Mouse (Mus musculus) forebrain, embryonic 12.5 days (tissue): ENCODE measurements at regions not wholly inside any gene's neighbourhood (a gene's known extent, or its start where the extent isn't known, plus 50 kb on each side); places are given as distances from the start of the nearest gene placed in this dataset.

Source experiments
- ATAC-seq: fragments of 200-750 bp; cut with Nextera tagmentation; 2 replicates; pipeline ENCODE4 v1.8.0; 2017; ENCODE audit warnings: moderate TSS enrichment; ENCODE audit not compliant: low FRiP score
- H3K27ac ChIP-seq: fragments of 300-500 bp; sonication (generic); 2 replicates; pipeline ENCODE4 v1.5.1; 2016; ENCODE audit warnings: mild to moderate bottlenecking
- H3K27me3 ChIP-seq: fragments of 300-500 bp; sonication (generic); 2 replicates; pipeline ENCODE4 v1.6.1; 2016; ENCODE audit warnings: mild to moderate bottlenecking
- H3K36me3 ChIP-seq: fragments of 300-500 bp; sonication (generic); replicated peaks from 2 replicates; pipeline ENCODE4 v1.6.1; 2016; ENCODE audit warnings: mild to moderate bottlenecking
- H3K4me1 ChIP-seq: fragments of 300-500 bp; sonication (generic); 2 replicates; pipeline ENCODE4 v1.6.1; 2016
- H3K4me2 ChIP-seq: fragments of 300-500 bp; sonication (generic); 2 replicates; pipeline ENCODE4 v1.6.1; 2016; ENCODE audit warnings: mild to moderate bottlenecking, moderate library complexity
- H3K4me3 ChIP-seq: fragments of 300-500 bp; sonication (generic); replicated peaks from 2 replicates; pipeline ENCODE4 v1.5.1; 2016; ENCODE audit warnings: mild to moderate bottlenecking
- H3K9ac ChIP-seq: fragments of 300-500 bp; sonication (generic); 2 replicates; pipeline ENCODE4 v1.6.1; 2016; ENCODE audit warnings: mild to moderate bottlenecking
- H3K9me3 ChIP-seq: fragments of 300-500 bp; sonication (generic); 2 replicates; pipeline ENCODE4 v1.6.1; 2016
- WGBS: fragments of 180-500 bp; shearing (Covaris S2); methylation state at CpG from one replicate; pipeline ENCODE4 v1.1.7; 2016; 5-methylcytosine and 5-hydroxymethylcytosine counted together

DNA sequence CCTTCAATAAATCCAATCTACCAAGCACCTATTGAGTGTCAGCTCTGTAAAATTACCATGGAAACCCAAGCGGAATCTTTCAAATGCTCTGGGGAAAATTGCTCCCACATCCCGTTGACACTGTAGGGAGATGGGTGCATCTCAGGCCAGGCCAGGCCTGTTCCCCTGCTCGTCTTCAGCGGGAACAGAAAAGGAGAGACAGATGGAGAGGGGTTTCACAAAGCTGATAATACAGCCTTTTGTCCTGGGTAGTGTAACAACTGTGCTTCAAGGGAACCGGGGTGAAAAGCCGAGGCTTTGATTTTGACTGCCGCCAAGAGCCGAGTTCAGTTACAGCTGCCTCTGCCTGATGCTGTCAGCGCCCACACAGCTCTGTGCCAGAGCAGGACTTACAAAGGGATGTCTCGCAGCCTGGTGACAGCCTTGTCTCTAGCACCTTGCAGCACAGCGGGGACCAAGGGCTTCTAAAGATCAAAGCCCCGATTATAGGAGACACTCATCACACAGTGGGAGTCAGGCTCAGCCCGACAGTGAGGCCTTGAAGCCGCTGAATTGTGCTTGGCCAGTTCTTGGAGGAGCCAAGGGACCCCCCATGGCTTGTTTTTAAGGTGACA is 122.6 kb upstream of the Fstl4 start:
- WGBS: 4% methylated on average over 14 of the region's 14 CpGs
- Histone ChIP-seq H3K4me2 (no peak overlapping the region), H3K9me3 (no peaks in the 10 kb centered on the region), H3K27me3 (peaks cover 4% of the 10 kb centered on the region; the same call in 1 of the 2 replicates), H3K36me3 (no peaks in the 10 kb centered on the region), H3K4me3 (no peak overlapping the region), H3K9ac (no peak overlapping the region), H3K27ac (no peak overlapping the region), H3K4me1 (peaks cover 24% of the 10 kb centered on the region)
- peak; percentile 39; the same call in 1 of the 2 replicates for ATAC-seq

DNA sequence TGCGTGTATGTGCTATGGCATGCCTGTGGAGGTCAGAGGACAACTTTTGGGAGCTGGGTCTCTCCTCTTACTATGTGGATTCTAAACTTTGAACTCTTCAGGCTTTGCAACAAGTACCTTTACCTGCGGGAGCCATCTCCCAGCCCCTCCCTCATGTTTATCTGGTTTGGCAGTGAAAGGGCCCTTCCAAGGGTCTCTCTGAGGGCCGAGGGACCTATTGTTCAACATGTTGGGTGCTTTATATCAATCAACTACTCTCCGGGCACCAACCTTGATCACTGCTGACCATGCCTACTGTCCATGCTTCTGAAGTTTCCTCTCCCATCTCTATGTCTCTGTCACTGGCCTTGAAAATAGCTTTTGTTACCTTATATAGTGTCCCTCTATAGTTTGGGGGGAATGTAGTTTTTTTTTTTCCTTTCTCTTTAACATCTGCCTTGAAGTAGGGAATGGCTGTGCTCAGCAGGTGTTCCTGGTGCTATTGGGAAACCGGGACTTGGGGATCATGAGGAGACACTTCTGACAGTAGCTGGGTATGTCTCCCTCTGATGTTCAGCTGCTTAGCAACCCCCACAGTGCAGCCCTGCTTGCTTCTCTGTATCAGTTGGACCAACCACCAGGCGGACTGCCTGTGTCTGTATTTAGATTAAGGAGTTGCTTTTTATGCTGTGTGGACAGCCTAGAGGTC is 120.2 kb upstream of the Fstl4 start:
- Histone ChIP-seq H3K27me3 (peaks cover 8% of the 10 kb centered on the region; the same call in 1 of the 2 replicates), H3K9me3 (no peaks in the 10 kb centered on the region), H3K4me2 (no peak overlapping the region), H3K9ac (no peak overlapping the region), H3K27ac (no peak overlapping the region), H3K36me3 (no peaks in the 10 kb centered on the region), H3K4me1 (peaks cover 32% of the 10 kb centered on the region), H3K4me3 (no peak overlapping the region)
- no peak for ATAC-seq
- WGBS: 28% methylated on average over 6 of the region's 6 CpGs

GRCm38 (mm10) chr11:52648176-52648839 is 116.1 kb upstream of the Fstl4 start:
- ATAC-seq: no peak

GRCm38 (mm10) chr11:52648849-52649400 is 115.5 kb upstream of the Fstl4 start:
- Histone ChIP-seq H3K9me3 (no peaks in the 10 kb centered on the region), H3K4me2 (no peak overlapping the region), H3K9ac (no peak overlapping the region), H3K4me3 (no peak overlapping the region), H3K4me1 (peaks cover 17% of the 10 kb centered on the region), H3K36me3 (no peaks in the 10 kb centered on the region), H3K27me3 (0 out of 2 replicates have a peak, but pooled peaks cover 4% of the 10 kb centered on the region), H3K27ac (no peak overlapping the region)
- 80% methylated on average over 8 of the region's 8 CpGs for WGBS
- ATAC-seq: no peak

More at GRCm38 (mm10) chr11:52648176-52648839, 116.1 kb upstream of the Fstl4 start:
- H3K4me2 ChIP-seq: no peak overlapping the region
- H3K9me3 ChIP-seq: no peaks in the 10 kb centered on the region
- H3K4me1 ChIP-seq: peaks cover 20% of the 10 kb centered on the region
- H3K27me3 ChIP-seq: 0 out of 2 replicates have a peak, but pooled peaks cover 4% of the 10 kb centered on the region
- 44% methylated on average over 15 of the region's 15 CpGs for WGBS
- H3K9ac ChIP-seq: no peak overlapping the region
- no peak overlapping the region for H3K4me3 ChIP-seq
- no peak overlapping the region for H3K27ac ChIP-seq
- H3K36me3 ChIP-seq: no peaks in the 10 kb centered on the region

- H3K27ac ChIP-seq: no peak overlapping the region
- H3K4me1 ChIP-seq: no peaks in the 10 kb centered on the region
- H3K9ac ChIP-seq: no peak overlapping the region
- H3K9me3 ChIP-seq: no peaks in the 10 kb centered on the region
- ATAC-seq: no peak
- H3K4me2 ChIP-seq: no peak overlapping the region
- WGBS: 74% methylated on average over 7 of the region's 7 CpGs
- no peaks in the 10 kb centered on the region for H3K36me3 ChIP-seq
- H3K27me3 ChIP-seq: no peaks in the 10 kb centered on the region
- no peak overlapping the region for H3K4me3 ChIP-seq
Observed at GRCm38 (mm10) chr11:52654640-52655039, 109.8 kb upstream of the Fstl4 start.

DNA sequence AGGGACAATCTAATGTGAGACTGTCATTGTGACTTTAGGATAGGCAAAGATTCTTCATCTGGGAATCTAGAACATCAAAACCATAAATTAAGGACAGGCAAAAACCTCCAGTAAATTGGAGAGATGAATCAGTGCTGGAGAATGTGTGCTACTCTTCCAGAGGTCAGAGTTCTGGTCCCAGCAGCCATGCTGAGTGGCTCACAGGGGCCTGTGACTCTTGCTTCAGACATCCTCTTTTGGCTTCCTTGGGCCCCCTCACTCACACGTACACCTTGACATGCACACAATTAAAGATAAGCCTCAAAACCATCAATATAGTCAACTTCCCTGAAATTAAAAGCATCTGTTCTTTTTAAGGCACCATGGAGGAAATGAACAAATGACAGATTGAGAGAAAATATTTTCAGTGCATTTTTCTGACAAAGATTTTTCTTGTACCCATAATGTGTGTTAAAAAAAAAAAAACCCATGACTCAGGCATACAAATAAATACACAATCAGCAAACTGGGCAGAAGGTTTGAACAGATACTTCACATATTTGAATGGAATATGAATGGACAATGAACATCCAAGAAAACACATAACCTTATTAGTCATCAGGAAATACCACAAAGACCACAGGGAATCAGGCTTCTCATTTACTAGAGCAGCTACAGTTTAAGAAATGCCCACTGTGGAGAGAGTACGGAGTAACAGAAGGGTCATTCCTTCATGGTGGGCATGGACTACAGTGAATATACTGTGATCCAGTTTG is 108.5 kb upstream of the Fstl4 start:
- Histone ChIP-seq H3K4me1 (peaks cover 2% of the 10 kb centered on the region; the same call in 1 of the 2 replicates), H3K27me3 (no peaks in the 10 kb centered on the region), H3K9ac (no peak overlapping the region), H3K9me3 (no peaks in the 10 kb centered on the region), H3K36me3 (no peaks in the 10 kb centered on the region), H3K27ac (no peak overlapping the region), H3K4me2 (no peak overlapping the region), H3K4me3 (no peak overlapping the region)
- WGBS: 73% methylated on average over 2 of the region's 2 CpGs
- no peak for ATAC-seq

- Histone ChIP-seq H3K9me3 (no peaks in the 10 kb centered on the region), H3K4me1 (peaks cover 17% of the 10 kb centered on the region; the same call in 1 of the 2 replicates), H3K4me3 (no peak overlapping the region), H3K27me3 (no peaks in the 10 kb centered on the region), H3K36me3 (no peaks in the 10 kb centered on the region), H3K27ac (no peak overlapping the region), H3K4me2 (peak overlapping the region; percentile 22), H3K9ac (no peak overlapping the region)
- ATAC-seq: peak; percentile 74; the same call in 1 of the 2 replicates
- WGBS: 38% methylated on average over 12 of the region's 12 CpGs
Observed at GRCm38 (mm10) chr11:52661234-52661633, 103.2 kb upstream of the Fstl4 start.

DNA sequence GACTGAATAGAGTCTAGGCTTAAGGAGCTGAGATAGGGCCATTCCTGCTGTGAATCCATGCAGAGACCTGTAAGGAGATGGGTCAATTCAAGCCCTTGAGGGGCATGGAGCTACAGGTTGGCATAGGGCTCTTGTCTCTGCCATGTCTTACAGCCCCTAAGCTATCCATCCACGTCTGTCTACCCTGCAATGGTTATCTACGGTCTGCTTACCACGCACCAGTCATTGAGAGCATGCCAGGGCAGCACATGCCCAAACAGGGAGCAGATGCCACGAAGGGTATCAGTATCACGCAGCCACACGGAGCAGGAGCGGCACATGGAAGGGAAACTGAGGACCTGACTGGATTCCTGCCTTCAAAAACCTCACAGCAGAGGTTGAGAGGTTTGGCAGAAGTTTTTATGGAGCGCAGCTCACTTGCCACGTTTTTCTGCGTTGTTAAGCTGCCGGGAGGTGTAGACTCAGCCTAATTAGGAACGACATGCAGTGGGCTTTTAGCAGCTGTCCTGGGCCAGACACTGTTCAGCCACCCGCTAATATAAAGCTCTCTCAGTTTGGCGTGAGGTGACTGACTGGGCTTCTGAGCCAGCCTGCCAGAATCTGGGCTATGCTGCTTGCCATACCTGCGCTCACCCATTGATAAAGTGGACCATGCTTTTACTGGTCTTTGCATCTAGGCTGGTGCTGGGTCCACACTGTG is 102.4 kb upstream of the Fstl4 start:
- no peak for ATAC-seq
- H3K27me3 ChIP-seq: no peaks in the 10 kb centered on the region
- 71% methylated on average over 15 of the region's 15 CpGs for WGBS
- H3K36me3 ChIP-seq: no peaks in the 10 kb centered on the region
- H3K9me3 ChIP-seq: no peaks in the 10 kb centered on the region
- H3K4me3 ChIP-seq: no peak overlapping the region
- no peak overlapping the region for H3K4me2 ChIP-seq
- no peak overlapping the region for H3K9ac ChIP-seq
- H3K4me1 ChIP-seq: peaks cover 17% of the 10 kb centered on the region; the same call in 1 of the 2 replicates
- H3K27ac ChIP-seq: no peak overlapping the region

- peaks cover 17% of the 10 kb centered on the region; the same call in 1 of the 2 replicates for H3K4me1 ChIP-seq
- no peak overlapping the region for H3K9ac ChIP-seq
- H3K4me2 ChIP-seq: no peak overlapping the region
- no peak overlapping the region for H3K4me3 ChIP-seq
- no peaks in the 10 kb centered on the region for H3K27me3 ChIP-seq
- WGBS: 78% methylated on average over 1 of the region's 1 CpGs
- H3K9me3 ChIP-seq: peaks cover 12% of the 10 kb centered on the region; the same call in 1 of the 2 replicates
- H3K27ac ChIP-seq: no peak overlapping the region
- ATAC-seq: no peak
- no peaks in the 10 kb centered on the region for H3K36me3 ChIP-seq
Observed at GRCm38 (mm10) chr11:52665343-52665742, 99.1 kb upstream of the Fstl4 start.

GRCm38 (mm10) chr11:52675022-52675421 is 89.4 kb upstream of the Fstl4 start:
- Histone ChIP-seq H3K4me2 (no peak overlapping the region), H3K9me3 (no peaks in the 10 kb centered on the region), H3K4me1 (no peaks in the 10 kb centered on the region), H3K9ac (no peak overlapping the region), H3K36me3 (no peaks in the 10 kb centered on the region), H3K27ac (no peak overlapping the region), H3K4me3 (no peak overlapping the region), H3K27me3 (no peaks in the 10 kb centered on the region)
- ATAC-seq: no peak
- WGBS: 89% methylated on average over 6 of the region's 6 CpGs

DNA sequence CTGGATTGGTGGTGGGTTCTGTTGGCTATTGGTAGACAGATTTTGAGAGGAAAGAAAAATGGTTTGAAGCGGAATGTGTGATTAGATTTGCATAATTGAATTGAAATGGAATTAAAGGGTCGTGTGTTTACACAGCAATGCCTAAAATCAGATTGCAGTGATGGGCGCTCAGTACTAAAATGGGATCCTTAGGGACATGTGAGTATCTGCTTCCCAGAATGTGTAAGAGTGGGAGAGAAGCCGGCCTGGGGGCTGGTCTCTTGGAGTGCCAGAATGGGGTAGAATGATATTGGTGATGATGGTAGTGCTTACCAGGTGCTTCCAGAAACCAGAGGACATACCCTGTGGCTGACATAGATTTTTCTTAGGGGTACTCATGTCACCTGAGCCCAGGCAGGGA is 86.2 kb upstream of the Fstl4 start:
- Histone ChIP-seq H3K36me3 (no peaks in the 10 kb centered on the region), H3K27me3 (no peaks in the 10 kb centered on the region), H3K4me1 (no peaks in the 10 kb centered on the region), H3K27ac (no peak overlapping the region), H3K4me2 (no peak overlapping the region), H3K9ac (no peak overlapping the region), H3K9me3 (peaks cover 6% of the 10 kb centered on the region; the same call in 1 of the 2 replicates), H3K4me3 (no peak overlapping the region)
- ATAC-seq: no peak
- 87% methylated on average over 4 of the region's 4 CpGs for WGBS
